Mouse (Mus musculus): Measurements from ENCODE around the gene Hsd11b1. TPM values are rescaled to one million over a fixed set of nuclear protein-coding genes. Genes with fewer than 3 reads are reported as not detected.

Hsd11b1 gene
- polyA plus RNA-seq, 1 experiment from 2014 or later, result 2.2 TPM

DNA sequence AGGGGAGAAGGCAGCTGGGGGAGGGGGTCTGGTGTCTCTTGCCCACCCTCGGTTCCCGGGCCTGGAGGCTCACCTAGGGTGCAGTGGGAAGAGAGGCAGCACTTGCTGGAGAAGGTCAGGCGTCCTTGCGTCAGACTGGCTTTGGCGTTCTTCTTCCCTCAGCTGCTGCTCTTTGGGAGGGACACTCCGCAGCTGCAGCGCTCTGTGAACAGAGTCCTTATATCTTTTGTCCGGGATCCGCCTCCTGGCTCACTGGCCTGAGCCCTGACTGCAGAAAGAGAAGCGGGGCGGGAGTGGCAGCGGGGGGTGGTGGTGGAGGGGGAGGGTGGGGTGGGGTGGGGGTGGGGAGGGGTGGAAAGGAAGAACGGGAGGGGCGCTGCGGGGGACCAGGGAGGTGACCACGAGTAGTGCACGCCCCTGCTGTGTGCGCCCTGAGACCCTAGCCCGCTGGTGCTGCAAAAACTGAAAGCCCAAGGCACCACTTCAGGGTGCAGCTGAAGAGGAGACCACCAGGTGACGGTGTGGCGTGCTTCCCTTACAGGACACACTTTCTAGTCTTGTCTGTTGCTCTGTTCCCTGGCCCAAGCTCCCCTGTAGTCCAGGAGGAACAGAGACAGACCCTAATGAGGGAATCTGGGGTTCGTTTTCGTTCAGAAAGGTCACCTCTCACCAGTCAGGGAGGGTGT lies 9.2 kb upstream of the Hsd11b1 start, which contains the start of gene G0s2:
Gene G0s2, minus strand, starts transcription at position 302 of the 686 bp plus-strand sequence.
- Histone ChIP-seq H3K9ac (ENCODE audit: low read depth, low read length) (peak within 1 kb of the TSS; percentile 78), H3K4me2 (peak within 1 kb of the TSS; percentile 67), H3K9me3 (replicated peaks; ENCODE audit: control insufficient read depth, low read length) (no peaks in the 10 kb centered on the region), H3K36me3 (ENCODE audit: control insufficient read depth, insufficient read depth, low read length) (no peaks in the 10 kb centered on the region), H3K27ac (ENCODE audit: low read depth, low read length) (peak within 1 kb of the TSS; percentile 96), H3K27me3 (ENCODE audit: control insufficient read depth, insufficient read depth, low read length) (no peaks in the 10 kb centered on the region), H3K4me1 (ENCODE audit: control insufficient read depth, insufficient read depth, low read length) (peaks cover 10% of the 10 kb centered on the region), H3K4me3 (ENCODE audit: low read depth, low read length) (peak within 1 kb of the TSS; percentile 54)
- WGBS (ENCODE audit: insufficient replicate concordance), result under 1% methylated on average over 20 of the region's 23 CpGs
- ATAC-seq (replicated peaks; ENCODE audit: insufficient number of reproducible peaks, low FRiP score, low TSS enrichment), result peak; percentile 79

DNA sequence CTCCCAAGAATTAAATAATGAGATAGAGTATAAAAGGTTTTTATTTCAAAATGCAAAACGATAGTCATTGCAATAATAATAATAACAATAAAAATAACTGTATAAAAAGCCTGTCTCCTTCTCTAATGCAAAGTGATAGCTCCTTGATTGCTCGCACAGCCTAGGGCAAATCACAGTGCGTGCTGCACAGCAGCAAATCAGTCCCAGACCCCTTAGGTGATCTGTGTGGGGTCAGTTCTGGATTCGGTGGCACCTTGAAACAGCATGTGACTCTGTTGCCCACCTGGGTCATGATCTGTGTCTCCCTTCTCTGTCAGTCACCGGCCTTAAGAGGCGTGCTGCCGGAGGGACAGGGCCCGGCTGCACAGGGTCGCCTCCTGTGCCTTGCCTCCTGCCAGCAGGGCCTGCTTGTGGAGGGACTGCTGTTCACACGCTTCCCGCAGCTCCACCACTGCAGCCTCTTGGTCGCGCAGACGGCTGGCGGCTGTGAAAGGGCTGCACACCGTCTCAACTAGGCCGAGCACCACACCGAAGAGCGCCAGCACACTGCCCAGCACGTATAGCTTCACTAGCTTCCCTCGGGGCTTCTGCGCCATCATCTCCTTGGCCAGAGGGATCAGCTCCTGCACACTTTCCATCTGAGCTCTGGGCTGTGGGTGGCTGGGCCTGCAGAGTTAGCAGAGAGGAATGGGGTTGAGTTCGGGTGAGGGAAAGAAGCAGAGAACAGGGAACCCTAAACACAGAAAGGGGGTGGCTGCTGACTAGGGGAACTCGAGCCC lies 8.5 kb upstream of the Hsd11b1 start:
- Histone ChIP-seq H3K9me3 (replicated peaks; ENCODE audit: control insufficient read depth, low read length) (no peaks in the 10 kb centered on the region), H3K27me3 (ENCODE audit: control insufficient read depth, insufficient read depth, low read length) (no peaks in the 10 kb centered on the region), H3K27ac (ENCODE audit: low read depth, low read length) (peak overlapping the region; percentile 96), H3K4me1 (ENCODE audit: control insufficient read depth, insufficient read depth, low read length) (peaks cover 10% of the 10 kb centered on the region), H3K36me3 (ENCODE audit: control insufficient read depth, insufficient read depth, low read length) (no peaks in the 10 kb centered on the region), H3K4me2 (peak overlapping the region; percentile 67), H3K9ac (ENCODE audit: low read depth, low read length) (peak overlapping the region; percentile 78), H3K4me3 (ENCODE audit: low read depth, low read length) (peak overlapping the region; percentile 54)
- WGBS (ENCODE audit: insufficient replicate concordance), result 12% methylated on average over 24 of the region's 24 CpGs
- 0 out of 2 replicates have a peak, but pooled peaks have one; percentile 39 for ATAC-seq (replicated peaks; ENCODE audit: insufficient number of reproducible peaks, low FRiP score, low TSS enrichment)

DNA sequence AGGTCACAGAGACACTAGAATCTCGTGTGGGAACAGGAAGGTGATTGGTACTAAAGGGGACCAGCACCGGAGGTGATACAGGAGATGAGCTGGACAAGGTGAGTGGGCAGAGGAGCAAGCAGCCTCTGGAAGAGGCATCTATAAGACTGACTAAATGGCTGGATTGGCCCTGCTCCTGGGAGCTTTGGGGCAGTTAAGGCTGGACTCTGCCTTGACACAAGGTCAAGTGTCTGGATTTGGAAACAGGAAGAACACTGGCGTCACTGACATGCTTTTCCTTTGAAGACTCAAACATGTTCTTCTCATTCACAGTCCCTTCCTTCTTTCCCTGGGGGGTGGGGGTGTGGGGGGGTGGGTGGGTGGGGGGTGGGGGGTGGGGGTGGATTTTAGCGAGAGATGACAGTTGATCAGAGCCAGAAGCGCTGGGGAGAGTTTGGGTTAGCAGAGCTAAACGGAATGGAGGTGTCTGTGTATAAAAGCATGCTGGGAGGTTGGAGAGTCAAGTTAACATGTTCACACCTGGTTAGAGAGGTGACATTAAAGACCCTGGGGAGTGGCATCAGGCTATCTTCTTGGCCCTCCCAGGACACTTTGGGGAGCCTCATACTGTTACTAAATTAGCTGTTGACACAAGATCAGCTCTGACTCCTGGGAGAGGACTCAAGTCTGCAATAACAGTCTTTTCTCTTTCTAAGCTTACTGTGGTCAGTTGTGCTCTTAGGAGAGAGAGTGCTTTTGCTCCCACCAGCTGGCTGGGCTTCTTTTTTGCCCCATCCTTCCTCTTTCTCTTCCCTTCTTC lies 7.3 kb upstream of the Hsd11b1 start:
- Histone ChIP-seq H3K27me3 (ENCODE audit: control insufficient read depth, insufficient read depth, low read length) (no peaks in the 10 kb centered on the region), H3K27ac (ENCODE audit: low read depth, low read length) (no peak overlapping the region), H3K36me3 (ENCODE audit: control insufficient read depth, insufficient read depth, low read length) (no peaks in the 10 kb centered on the region), H3K4me1 (ENCODE audit: control insufficient read depth, insufficient read depth, low read length) (peaks cover 10% of the 10 kb centered on the region), H3K4me3 (ENCODE audit: low read depth, low read length) (peak overlapping the region; percentile 54), H3K9ac (ENCODE audit: low read depth, low read length) (peak overlapping the region; percentile 12; the same call in 1 of the 2 replicates), H3K9me3 (replicated peaks; ENCODE audit: control insufficient read depth, low read length) (no peaks in the 10 kb centered on the region), H3K4me2 (peak overlapping the region; percentile 67)
- ATAC-seq (replicated peaks; ENCODE audit: insufficient number of reproducible peaks, low FRiP score, low TSS enrichment), result no peak
- WGBS (ENCODE audit: insufficient replicate concordance), result 27% methylated on average over 6 of the region's 6 CpGs

DNA sequence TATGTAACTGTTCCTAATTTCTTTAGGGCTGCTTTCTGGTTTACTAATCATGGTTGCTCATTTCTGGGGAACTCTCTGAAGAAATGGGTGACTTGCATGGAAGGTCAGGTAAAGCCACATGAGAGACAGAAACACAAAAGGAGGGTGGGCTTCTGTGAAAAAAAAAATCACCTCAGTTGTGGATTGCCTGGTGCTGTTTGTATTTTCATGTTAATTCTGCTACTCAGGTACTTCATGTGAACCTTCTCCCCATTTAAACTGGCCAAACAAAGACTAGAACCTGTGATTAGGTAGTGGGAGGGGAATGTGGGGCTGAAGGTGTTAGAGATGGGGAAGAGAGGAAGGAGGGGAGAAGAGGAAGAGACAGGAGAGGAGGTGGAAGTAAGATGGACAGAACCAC lies 1.9 kb upstream of the Hsd11b1 start:
- no peak for ATAC-seq (replicated peaks; ENCODE audit: insufficient number of reproducible peaks, low FRiP score, low TSS enrichment)
- Histone ChIP-seq H3K9me3 (replicated peaks; ENCODE audit: control insufficient read depth, low read length) (no peaks in the 10 kb centered on the region), H3K27me3 (ENCODE audit: control insufficient read depth, insufficient read depth, low read length) (no peaks in the 10 kb centered on the region), H3K36me3 (ENCODE audit: control insufficient read depth, insufficient read depth, low read length) (no peaks in the 10 kb centered on the region), H3K4me1 (ENCODE audit: control insufficient read depth, insufficient read depth, low read length) (peaks cover 12% of the 10 kb centered on the region; the same call in 1 of the 2 replicates), H3K4me2 (no peak overlapping the region), H3K9ac (ENCODE audit: low read depth, low read length) (no peak overlapping the region), H3K4me3 (ENCODE audit: low read depth, low read length) (no peak overlapping the region), H3K27ac (ENCODE audit: low read depth, low read length) (no peak overlapping the region)

DNA sequence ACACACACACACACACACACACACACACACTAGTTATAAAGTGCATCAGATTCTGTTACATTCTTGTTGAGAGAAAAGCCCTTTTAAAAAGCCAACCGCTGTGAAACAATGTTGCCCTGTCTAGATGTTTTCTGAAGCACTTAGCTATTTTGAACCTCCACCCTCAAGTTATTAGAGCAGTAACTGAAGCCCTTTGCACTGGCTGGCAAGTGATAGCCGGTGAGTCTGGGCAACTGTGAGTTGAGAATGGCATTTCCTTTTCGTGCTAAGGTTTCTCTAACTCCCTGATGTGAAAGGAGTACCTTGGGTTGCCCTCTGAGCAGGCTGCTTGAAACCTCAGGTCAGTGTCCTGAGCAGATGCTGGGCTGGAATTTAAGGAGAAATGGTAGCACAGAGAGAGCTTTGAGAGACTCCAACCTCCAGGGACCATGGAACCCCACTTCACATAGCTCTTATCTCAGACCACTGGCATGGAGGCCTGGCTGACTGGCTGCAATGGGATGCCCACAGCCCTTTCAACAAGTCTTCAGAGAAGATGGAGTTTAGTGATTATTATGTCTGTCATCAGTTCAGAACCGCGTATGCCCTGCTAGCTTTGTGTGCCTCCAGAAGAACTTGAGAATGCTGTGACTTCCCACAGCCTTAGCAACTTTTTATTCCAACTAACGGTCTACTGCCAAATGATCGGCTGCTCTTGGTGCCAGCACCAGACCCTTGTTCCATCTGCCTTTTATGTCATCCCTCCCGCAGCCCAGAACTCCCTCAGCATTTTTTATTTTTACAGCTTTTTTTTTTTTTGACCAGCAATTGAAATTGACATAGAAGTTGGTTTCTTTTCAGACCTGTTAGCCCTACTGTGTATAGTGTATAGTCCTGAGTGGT lies 608 bp downstream of the Hsd11b1 start:
- H3K27ac ChIP-seq (ENCODE audit: low read depth, low read length), result no peak overlapping the region
- 65% methylated on average over 8 of the region's 8 CpGs for WGBS (ENCODE audit: insufficient replicate concordance)
- H3K9me3 ChIP-seq (replicated peaks; ENCODE audit: control insufficient read depth, low read length), result no peaks in the 10 kb centered on the region
- H3K9ac ChIP-seq (ENCODE audit: low read depth, low read length), result no peak overlapping the region
- no peaks in the 10 kb centered on the region for H3K27me3 ChIP-seq (ENCODE audit: control insufficient read depth, insufficient read depth, low read length)
- ATAC-seq (replicated peaks; ENCODE audit: insufficient number of reproducible peaks, low FRiP score, low TSS enrichment), result no peak
- H3K4me1 ChIP-seq (ENCODE audit: control insufficient read depth, insufficient read depth, low read length), result peaks cover 12% of the 10 kb centered on the region; the same call in 1 of the 2 replicates
- H3K36me3 ChIP-seq (ENCODE audit: control insufficient read depth, insufficient read depth, low read length), result no peaks in the 10 kb centered on the region
- no peak overlapping the region for H3K4me2 ChIP-seq
- no peak overlapping the region for H3K4me3 ChIP-seq (ENCODE audit: low read depth, low read length)

DNA sequence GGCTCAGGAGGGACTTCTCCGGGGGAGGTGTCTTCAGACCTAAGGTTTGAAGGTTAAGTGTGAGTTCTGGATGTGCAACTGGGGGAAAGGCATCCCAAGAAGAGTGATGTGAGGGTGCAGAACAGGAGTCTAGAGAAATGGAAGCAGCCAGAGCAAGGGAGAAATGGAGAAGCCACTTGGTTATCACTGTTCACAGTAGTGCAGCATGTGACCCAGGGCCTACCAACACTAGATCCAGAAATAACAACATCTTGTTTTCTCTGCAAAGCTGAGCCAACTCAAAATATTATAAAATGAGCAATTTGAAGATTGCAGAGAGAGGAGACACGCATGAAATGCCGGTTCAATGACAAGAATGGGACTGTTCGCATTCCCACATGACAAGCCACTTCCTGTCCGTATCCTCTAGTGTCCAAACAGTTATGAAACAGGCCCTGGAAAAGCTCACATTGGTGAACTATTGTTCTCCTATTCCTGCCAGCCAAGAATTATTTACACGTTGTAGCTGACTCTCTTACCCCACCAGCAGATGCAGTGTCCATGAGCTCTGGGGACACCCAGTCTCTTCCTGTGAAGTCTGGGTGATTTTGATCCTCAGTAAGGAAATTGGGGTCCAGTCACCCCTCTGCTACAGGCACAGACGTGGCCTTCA lies 1.9 kb downstream of the Hsd11b1 start:
- ATAC-seq (replicated peaks; ENCODE audit: insufficient number of reproducible peaks, low FRiP score, low TSS enrichment), result no peak
- no peak overlapping the region for H3K4me2 ChIP-seq
- no peaks in the 10 kb centered on the region for H3K27me3 ChIP-seq (ENCODE audit: control insufficient read depth, insufficient read depth, low read length)
- no peak overlapping the region for H3K9ac ChIP-seq (ENCODE audit: low read depth, low read length)
- 61% methylated on average over 7 of the region's 7 CpGs for WGBS (ENCODE audit: insufficient replicate concordance)
- peaks cover 12% of the 10 kb centered on the region; the same call in 1 of the 2 replicates for H3K4me1 ChIP-seq (ENCODE audit: control insufficient read depth, insufficient read depth, low read length)
- H3K9me3 ChIP-seq (replicated peaks; ENCODE audit: control insufficient read depth, low read length), result no peaks in the 10 kb centered on the region
- no peaks in the 10 kb centered on the region for H3K36me3 ChIP-seq (ENCODE audit: control insufficient read depth, insufficient read depth, low read length)
- H3K27ac ChIP-seq (ENCODE audit: low read depth, low read length), result 0 out of 2 replicates have a peak overlapping the region, but pooled peaks have one; percentile 10
- H3K4me3 ChIP-seq (ENCODE audit: low read depth, low read length), result no peak overlapping the region

DNA sequence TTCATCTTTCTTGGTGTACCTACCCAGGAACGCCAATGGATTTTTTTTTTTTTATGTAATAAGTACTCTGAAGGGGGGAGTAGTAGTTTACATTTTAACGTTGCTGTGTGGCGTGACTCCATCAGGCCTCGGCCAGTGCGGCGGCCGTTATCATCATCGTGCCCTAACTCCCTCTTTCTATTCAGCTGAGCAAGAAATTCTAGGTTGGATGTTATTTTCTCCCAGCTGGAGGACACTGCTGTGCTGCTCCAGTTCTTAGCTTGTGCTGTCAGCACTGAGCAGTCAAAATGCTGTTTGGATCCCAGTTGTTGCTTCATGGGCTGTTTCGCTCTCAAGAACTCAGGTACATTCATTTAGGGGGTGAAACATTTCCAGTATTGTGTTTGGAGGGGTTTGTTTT lies 4.3 kb downstream of the Hsd11b1 start:
- no peaks in the 10 kb centered on the region for H3K9me3 ChIP-seq (replicated peaks; ENCODE audit: control insufficient read depth, low read length)
- no peaks in the 10 kb centered on the region for H3K36me3 ChIP-seq (ENCODE audit: control insufficient read depth, insufficient read depth, low read length)
- H3K27me3 ChIP-seq (ENCODE audit: control insufficient read depth, insufficient read depth, low read length), result no peaks in the 10 kb centered on the region
- H3K4me2 ChIP-seq, result no peak overlapping the region
- H3K9ac ChIP-seq (ENCODE audit: low read depth, low read length), result no peak overlapping the region
- no peak overlapping the region for H3K27ac ChIP-seq (ENCODE audit: low read depth, low read length)
- ATAC-seq (replicated peaks; ENCODE audit: insufficient number of reproducible peaks, low FRiP score, low TSS enrichment), result no peak
- no peak overlapping the region for H3K4me3 ChIP-seq (ENCODE audit: low read depth, low read length)
- peaks cover 12% of the 10 kb centered on the region; the same call in 1 of the 2 replicates for H3K4me1 ChIP-seq (ENCODE audit: control insufficient read depth, insufficient read depth, low read length)
- WGBS (ENCODE audit: insufficient replicate concordance), result 75% methylated on average over 9 of the region's 9 CpGs
